Mouse (Mus musculus) layer of hippocampus, postnatal 14 days (tissue): ENCODE measurements around the gene Gm4498. TPM values are rescaled to one million over a fixed set of nuclear protein-coding genes. Genes with fewer than 3 reads are reported as not detected.
"Not testable (repeated sequence)": the region's sequence is repeated elsewhere in the genome, so short reads cannot be mapped to it uniquely, and the experiment has no call there.

Experiments
- DNase-seq, 2 experiments: peaks; one replicate each; pipeline ENCODE4 v3.0.0; 2021 to 2022; ENCODE audit warnings: low spot score in 2 of 2, mixed read lengths in 1 of 2
- long read RNA-seq, 2 experiments: library from polyadenylated mRNA; stranded (forward); transcript quantifications; one replicate each; pipeline ENCODE4 v2.0.0; 2021
- total RNA-seq, 2 experiments: library from RNA; stranded (reverse); gene quantifications; 2 replicates each; pipeline ENCODE4 v1.2.3; 2021

Gene Gm4498
- not detected for total RNA-seq
- long read RNA-seq, experiment 1: 0 reads
- long read RNA-seq, experiment 2: 0 reads

GRCm38 (mm10) chr7:20233728-20234127 lies at the start of gene Gm4498:
TSS of gene Gm4498 (minus strand) at chr7:20233828.
- not testable (repeated sequence) for DNase-seq

- not testable (repeated sequence) for DNase-seq
Observed at GRCm38 (mm10) chr7:20262734-20263133, 29.1 kb upstream of the Gm4498 start, which contains the start of gene Gm5890. TSS of gene Gm5890 (minus strand) at chr7:20262834.

- DNase-seq: not testable (repeated sequence)
Observed at GRCm38 (mm10) chr7:20205507-20205906, 28.1 kb downstream of the Gm4498 start, which contains the start of gene Gm6164. TSS of gene Gm6164 (minus strand) at chr7:20205607.

DNA sequence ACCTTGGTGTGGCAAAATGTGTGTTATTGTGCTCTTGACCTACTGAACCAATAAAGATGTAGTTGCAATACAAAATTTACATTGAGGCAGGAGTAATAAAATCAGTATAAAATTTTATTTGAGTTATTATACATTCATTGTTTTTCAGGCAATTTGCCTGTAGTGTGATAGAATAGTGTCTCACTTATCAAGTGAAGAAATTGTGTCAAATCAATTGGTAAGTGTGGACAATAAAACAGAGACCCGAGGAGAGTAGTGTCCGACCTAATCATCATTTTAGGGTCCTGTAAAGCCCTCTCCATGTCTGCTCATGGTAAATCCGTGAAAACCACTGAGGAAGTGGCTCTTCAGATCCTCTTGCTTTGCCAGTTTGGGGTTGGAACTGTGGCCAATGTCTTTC lies 40.2 kb downstream of the Gm4498 start, which contains the start of gene Vmn1r95:
Gene Vmn1r95 (plus strand): TSS at position 301 of the 400 bp plus-strand sequence.
- not testable (repeated sequence) for DNase-seq

Other genes with a start within 250 kb of the Gm4498 start
- not detected for gene Nlrp9b, start 242.4 kb downstream of the Gm4498 start, total RNA-seq
- gene Vmn1r91, start 134.1 kb downstream of the Gm4498 start, total RNA-seq: not detected
- gene Gm16442, start 111.2 kb downstream of the Gm4498 start, total RNA-seq: not detected
- gene Vmn1r93, start 94.7 kb downstream of the Gm4498 start, total RNA-seq: not detected
- not detected for gene Vmn1r94, start 65.5 kb downstream of the Gm4498 start, total RNA-seq
- gene Vmn1r95, start 40.1 kb downstream of the Gm4498 start, total RNA-seq: not detected
- gene Gm6164, start 28.2 kb downstream of the Gm4498 start, total RNA-seq: not detected
- gene Gm5890, start 29.0 kb upstream of the Gm4498 start, total RNA-seq: not detected
- gene Gm4133, start 100.2 kb upstream of the Gm4498 start, total RNA-seq: not detected
- gene Gm5728, start 141.6 kb upstream of the Gm4498 start, total RNA-seq: not detected
- gene Vmn1r100, start 184.1 kb upstream of the Gm4498 start, total RNA-seq: not detected
- gene Vmn1r101, start 208.8 kb upstream of the Gm4498 start, total RNA-seq: not detected
- not detected for gene Gm10670, start 241.1 kb upstream of the Gm4498 start, total RNA-seq